Mouse (Mus musculus) kidney, postnatal 14 days (tissue): ENCODE measurements around the gene Msi1.

ENCODE experiments used
- DNase-seq: peaks from one replicate; pipeline ENCODE4 v3.0.0; 2022; ENCODE audit warnings: mixed read lengths

Gene Msi1

DNA sequence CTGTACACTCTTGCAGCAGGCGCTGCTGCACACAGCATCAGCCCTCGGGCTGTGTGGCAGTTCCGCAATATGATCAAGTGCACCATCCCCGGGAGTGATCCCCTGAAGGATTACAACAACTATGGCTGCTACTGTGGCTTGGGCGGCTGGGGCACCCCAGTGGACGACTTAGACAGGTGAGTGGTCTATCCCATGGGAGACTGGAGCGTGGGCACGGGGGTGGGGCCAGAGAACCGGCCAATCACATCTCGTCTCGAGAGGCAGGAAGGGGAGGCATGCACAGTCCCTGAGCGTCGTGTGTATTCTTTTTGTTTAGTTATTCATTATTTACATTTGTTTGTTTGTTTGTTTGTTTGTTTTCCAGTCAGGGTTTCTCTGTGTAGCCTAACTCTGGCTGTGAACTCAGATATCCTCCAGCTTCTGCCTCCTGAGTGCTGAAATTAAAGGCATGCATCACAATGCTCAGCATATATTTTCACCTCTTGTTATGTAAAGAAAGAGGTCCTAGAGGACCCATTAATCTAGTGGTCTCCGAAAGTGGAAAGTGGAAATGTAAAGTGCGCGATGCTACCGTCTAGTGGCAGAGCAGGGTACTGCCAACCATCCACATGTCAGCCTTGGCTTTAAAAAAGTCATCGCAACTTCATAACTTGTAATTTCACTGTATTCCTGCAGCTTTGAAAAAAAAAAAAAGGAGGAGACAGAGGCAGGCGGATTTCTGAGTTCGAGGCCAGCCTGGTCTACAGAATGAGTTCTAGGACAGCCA lies 41.5 kb downstream of the Msi1 start:
- DNase-seq = peak; percentile 65

DNA sequence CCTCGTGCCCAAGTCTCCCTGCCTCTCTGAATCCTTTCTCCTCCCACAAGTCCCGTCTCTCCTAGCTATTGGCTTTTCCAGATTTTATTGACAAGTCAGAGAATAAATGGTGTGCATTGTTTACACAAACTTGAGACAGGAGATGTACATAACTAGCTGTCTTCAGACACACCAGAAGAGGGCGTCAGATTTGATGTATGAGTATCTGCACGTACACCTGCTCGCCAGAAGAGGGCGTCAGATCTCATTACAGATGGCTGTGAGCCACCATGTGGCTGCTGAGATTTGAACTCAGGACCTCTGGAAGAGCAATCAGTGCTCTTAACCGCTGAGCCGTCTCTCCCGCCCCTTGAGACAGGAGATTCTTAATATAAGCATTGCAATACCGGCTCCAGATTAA lies 43.8 kb downstream of the Msi1 start:
- DNase-seq = no peak

DNA sequence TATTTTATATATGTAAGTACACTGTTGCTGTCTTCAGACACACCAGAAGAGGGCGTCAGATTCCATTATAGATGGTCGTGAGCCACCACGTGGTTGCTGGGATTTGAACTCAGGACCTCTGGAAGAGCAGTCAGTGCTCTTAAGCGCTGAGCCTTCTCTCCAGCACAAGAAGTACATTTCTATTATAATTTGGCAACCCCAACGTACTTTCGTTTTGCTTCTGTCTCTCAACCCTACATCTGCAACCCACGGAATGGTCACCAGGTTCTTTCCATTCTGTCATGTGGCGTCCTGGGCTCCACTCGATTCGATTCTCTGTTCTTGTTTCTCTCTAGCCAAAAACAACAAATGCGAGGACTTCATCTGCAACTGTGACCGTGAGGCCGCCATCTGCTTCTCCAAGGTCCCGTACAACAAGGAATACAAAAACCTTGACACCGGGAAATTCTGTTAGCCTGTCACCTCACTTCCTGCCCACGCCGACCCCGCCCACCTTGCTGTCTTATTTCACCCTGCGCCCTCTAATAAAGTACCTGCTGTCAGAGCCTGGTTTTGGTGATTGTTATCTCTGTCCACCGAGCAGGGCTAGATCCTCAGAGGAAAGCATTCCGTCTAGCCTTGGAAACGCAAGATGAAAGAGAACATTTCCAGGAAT lies 44.9 kb downstream of the Msi1 start:
- no peak for DNase-seq

DNA sequence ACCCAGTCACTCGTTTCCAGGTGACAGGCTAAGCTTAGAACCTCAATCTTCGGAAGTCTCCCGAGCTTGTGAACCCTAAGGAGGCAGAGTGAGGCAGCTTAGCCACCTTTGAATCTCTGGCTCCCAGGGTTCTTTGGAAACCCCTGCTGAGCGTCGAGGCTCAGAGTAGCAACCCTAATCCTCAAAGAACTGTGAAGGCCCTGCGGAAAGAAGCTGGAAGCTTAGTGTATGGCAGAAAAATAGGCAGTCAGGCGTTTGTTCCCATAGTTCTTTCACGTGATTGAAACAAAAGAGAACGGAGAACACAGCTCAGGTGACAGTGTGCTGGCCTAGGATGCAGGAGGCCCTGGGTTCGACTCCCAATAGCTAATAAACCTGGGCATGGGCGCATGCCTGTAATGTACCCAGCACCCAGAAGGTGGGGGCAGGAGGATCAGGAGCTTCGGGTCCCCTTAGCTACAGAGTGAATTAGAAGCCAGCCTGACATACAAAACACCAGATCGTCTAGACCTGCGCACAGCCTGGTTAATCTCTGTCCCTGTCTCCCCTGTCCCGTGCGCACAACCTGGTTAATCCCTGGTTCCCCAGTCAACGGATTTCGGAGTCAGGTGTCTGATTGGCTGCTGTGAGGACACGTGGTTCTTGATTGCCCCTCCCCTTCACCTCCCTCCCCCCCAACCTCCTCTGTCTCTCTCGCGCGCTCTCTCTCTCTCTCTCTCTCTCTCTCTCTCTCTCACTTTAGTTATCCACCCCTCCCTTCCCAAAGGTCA lies 46.1 kb downstream of the Msi1 start:
- DNase-seq = peak; percentile 66

DNA sequence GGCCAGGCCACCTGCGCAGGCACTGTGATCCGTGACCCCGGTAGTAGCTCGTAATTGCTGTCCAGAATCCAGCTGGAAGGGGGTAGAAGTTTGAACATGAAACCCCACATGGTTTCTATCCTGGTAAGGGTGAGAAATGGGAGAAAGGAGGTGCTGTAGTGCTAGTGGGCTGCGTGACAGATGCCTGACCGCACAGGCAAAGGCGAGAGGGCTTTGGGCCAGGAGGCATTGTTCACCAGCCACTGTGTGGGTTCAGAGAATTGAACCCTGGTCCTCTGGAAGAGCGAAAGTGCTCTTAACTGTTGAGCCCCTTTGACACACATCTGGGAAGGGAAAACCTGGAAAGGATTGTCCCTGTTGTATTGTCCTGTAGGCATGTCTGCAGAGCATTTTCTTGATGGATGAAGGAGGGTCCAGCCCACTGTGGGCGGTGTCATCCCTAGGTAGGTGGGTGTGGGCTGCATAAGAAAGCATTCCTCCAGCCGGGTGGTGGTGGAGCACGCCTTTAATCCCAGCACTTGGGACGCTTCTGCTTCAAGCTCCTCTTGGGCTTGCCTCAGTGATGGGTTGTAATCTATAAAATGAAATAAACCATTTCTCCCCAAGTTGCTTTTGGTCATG lies 46.8 kb downstream of the Msi1 start:
- peak; percentile 20 for DNase-seq

DNA sequence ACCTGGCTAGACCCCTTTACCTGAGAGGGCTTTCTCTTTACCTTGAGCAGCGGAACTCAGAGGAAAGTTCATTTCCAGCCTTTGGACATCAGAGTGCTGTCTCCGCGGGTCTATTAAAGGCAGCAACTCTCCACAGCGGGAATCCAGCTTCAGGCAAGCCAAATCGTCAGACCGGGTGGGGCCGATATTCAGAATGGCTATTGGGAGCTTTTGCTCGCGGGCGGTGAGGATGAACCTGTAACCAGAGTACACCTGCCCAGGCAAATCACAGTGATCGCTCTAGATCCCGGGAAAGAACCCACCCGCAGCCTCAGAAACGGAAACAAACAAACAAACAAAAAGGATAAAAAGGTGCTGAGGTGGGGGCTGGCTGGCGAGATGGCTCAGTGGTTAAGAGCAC lies 50.2 kb downstream of the Msi1 start:
- DNase-seq = no peak

DNA sequence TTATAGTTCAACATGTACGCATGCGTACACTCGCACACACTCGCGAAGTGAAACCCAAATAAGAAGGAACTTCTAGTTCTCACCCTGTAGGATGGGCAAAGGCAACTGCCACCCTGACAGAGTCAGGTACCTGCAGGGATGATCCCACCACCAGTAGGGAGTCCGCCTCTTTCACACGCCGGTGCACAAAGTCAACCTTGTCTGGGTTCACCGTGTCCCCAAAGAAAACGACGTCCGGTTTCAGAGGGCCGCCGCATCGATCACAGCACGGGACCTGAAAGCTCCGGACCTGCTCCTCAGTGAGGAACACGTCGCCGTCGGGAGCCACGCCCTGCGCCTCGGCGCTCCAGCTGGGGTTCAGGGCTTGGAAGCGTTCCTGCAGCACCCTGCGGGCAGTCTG lies 50.7 kb downstream of the Msi1 start:
- peak; percentile 21 for DNase-seq

DNA sequence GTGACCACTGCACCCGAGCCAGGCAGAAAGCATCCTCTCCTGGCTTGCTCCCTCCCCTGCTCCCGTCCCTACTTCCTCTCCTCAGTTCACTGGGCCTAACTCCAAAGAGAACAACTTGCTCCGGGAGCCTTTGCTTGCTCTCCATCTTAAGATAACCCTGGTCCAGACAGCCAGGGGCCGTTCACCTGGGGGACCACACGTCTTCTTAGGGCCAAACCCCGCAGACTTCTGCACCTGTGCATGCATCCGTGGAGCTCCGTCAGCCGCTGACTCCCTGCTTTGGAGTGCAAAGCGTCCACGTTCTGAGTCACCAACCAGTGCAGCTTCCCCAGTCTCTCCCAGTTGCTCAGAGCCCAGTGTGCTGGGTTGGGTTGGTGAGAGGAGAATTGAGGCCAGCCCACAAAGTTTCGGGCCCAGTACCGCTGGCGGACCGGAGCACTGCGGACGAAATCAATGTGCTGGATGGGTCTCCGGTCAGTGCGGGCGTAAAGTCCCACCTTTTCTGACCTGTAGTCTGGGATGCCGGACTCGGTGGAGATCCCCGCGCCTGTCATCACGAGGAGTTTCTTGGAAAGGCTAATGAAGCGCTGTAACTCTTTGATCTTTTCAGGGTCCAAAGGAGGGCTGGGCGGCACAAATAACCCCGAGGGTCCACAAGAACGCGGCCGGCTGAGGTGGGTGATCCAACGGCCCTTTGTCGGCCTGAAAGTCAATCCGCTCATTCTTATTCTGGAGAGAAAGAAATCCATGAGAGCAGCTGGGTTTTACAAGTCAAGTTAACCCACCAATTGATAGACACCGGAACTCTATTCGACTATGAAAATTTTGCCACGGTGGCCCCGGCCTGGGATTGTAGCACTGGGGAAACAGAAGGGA lies 53.2 kb downstream of the Msi1 start:
- no peak for DNase-seq

DNA sequence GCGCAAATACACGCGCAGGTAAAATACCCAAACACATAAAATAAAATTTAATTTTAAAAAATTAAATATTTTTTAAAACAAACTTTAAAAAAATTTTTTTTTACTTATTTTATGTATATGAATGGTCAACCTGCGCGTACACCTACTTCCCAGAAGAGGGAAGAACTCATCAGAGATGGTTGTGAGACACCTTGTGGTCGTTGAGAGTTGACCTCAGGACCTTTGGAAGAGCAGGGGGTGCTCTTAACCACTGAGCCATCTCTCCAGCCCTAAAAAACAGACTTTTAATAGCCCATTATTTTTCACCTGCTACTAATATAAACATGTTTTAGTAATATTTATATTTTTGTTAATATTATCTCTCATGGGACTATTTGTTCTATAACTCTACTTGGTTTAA lies 54.0 kb downstream of the Msi1 start:
- DNase-seq = no peak

DNA sequence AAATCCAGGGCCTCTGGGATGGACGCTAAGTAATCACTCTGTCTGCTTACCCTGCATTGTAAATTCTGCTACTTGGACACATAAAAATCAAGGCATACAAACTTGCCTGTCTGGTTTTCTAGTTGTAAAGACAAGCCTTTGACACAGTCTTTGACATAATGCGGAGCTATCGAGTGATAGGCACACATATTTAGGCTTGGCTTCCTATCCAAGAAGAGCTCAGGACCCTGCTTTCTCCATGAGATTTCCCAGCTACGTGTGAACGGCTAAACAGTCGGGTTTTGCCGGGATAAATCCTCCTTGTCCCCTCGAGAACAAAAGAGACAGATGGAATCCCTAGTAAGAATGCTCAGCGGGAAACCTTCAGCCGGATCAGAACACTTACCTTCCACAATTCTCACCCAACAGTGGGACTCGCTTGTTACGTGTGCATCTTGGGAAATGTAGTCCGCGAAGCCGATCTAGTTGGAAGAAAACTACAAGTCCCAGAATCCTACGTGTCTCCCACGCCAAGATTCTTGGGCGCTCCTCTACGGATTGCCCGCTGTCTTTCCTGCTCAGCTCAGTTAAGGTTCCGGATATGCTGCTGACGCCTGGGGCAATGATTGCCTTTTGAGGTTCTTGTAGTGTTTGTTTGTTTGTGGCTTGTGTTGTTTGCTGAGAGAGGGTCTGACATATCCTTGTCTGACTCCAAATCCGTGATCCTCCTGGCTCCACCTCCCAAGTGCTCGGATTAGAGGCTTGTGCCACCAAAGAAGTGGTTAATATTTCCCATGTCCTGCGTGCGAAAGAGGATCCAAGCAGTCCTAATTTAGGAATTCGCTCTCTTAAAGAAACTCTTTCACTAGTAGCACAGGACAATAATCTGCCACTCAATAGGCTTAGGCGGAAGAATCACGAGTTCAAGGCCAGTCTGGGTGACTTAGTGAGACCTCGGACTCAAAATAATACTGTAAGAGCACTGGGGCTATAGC lies 54.8 kb downstream of the Msi1 start, which contains the start of gene Sirt4:
TSS of gene Sirt4 (minus strand) at position 779 of the 974 bp plus-strand sequence.
- peak; percentile 92 for DNase-seq

DNA sequence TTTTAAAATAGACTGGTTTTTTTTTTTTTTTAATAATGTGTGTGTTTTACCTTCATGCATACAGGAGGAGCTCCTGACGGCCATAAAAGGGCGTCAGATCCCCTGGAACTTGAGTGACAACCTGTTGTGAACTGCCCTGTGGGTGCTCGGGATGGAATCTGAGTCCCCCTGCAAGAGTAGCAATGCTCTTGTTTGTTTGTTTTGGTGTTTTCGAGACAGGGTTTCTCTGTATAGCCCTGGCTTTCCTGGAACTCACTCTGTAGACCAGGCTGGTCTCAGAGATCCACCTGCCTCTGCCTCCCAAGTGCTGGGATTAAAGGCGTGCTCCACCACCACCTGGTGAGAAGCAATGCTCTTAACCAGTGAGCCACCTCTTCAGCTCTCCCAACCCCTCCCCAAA lies 55.6 kb downstream of the Msi1 start:
- DNase-seq = no peak

DNA sequence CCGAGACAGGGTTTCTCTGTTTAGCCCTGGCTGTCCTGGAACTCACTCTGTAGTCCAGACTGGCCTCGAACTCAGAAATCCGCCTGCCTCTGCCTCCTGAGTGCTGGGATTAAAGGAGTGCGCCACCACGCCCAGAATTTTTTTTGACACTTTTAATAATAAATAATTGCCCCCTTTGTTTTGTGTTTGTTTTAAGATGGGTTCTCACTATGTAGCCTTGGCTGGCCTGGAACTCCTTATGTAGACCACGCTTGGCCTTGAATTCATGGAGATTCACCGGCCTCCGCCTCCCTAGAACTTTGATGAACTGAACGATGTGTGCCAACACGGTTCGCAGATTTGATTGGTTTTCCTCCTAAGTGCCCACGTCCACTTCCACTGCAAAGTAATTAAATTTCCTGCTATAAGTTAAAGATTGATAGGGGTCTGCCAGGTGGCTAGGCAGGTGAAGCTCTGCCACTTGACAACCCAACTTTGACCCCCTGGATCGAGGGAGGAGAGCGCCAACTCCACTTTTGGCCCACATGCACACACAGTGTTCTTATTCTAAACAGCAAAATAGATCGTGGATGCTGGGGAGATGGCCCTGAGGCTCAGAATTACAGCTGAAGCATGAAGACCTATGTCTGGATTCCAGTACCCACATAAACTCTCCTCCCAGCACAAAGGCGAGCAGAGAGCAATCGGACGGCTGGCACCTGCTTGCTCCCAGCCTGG lies 56.2 kb downstream of the Msi1 start:
- DNase-seq = peak; percentile 53

DNA sequence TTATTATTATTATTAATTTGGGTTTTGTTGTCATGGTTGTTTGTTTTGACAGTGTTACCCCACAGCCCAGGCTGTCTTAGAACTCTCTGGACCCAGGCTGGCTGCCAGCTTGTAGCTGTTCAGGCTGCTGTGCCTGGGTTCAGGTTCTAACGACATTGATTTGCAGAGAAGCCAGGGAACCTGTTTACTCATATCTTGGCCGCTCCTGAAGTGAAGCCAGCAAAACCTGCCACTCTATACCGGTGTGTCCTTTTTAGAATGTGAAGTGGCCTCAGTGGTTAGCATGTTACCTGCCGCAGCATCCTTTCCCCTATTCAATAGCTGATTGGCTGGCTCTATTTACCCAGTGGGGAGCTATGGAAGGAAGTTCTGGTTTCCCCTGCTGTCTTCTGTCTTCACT lies 57.3 kb downstream of the Msi1 start:
- no peak for DNase-seq

DNA sequence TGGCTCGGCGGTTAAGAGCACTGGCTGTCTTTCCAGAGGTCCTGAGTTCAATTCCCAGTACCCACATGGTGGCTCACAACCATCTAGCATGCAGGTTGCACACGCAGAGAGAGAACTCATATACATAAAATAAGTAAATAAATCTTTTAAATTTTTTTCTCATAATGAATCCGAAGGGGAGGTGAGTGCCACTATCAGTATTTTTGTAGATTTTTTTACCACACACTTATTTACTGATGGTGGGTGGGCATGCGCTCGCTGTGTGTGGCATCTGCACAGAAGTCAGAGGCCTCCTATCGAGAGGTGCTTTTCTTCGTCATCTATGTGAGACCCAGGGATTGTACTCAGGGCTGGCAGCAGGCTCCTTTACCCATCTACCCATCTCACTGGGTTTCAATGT lies 58.0 kb downstream of the Msi1 start:
- no peak for DNase-seq

DNA sequence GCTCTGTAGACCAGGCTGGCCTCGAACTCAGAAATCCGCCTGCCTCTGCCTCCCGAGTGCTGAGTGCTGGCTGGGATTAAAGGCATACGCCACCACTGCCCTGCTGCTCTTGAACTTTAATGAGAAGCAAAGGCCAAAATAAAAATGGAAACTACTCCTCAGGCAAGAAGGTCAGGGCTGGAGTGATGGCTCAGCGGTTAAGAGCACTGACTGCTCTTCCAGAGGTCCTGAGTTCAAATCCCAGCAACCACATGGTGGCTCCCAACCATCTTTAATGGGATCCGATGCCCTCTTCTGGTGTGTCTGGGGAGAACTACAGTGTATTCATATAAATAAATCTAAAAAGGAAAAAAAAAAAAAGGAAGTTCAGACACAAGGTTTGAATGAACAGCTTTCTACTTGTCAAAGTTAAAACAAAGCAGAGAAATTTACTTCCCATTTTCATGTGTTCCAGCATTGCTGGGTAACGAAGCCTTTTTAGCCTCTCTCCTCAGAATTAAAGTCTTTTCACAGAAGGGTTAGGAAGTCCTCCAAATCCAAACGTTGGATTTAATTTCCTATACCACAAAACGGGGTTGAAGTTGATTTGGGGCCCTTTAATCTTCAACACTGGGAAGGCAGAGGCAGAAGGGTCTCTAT lies 58.7 kb downstream of the Msi1 start:
- DNase-seq = no peak

DNA sequence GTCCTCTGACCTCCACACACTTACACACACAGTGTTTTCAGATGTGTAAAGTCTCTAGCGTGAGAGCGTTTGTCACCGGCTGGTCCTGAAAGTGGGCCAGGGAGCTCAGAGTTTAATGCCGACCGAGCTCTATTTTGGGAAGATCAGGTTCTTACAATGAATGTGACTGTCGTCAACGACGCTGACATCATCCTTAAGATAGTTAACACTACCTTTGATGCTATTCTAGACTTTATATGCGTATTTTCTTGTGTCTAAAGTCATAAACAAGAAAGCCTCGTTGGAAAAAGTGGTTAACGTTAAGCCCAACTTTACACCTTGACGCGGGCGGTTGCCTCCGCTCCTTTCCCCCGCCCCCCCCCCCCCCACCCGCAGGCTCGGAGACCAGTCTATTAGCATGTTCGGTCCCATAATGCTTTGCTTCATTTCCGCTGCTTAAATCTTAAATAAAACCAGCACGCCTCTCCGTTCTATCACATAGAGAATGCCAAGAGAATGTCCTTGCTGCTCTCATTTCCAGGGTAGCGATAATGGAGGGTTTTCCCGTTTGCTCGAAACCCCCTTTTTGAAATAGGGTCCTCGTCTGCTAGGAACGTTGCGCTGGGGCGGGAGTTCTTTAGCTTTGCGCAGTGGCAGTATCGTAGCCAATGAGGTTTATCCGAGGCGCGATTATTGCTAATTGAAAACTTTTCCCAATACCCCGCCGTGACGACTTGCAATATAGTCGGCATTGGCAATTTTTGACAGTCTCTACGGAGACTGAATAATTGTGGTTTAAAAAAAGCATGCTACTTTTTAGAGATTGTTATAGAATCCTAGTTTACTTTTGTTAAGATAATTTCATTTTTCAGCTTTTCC lies 59.7 kb downstream of the Msi1 start:
- DNase-seq = peak; percentile 85

DNA sequence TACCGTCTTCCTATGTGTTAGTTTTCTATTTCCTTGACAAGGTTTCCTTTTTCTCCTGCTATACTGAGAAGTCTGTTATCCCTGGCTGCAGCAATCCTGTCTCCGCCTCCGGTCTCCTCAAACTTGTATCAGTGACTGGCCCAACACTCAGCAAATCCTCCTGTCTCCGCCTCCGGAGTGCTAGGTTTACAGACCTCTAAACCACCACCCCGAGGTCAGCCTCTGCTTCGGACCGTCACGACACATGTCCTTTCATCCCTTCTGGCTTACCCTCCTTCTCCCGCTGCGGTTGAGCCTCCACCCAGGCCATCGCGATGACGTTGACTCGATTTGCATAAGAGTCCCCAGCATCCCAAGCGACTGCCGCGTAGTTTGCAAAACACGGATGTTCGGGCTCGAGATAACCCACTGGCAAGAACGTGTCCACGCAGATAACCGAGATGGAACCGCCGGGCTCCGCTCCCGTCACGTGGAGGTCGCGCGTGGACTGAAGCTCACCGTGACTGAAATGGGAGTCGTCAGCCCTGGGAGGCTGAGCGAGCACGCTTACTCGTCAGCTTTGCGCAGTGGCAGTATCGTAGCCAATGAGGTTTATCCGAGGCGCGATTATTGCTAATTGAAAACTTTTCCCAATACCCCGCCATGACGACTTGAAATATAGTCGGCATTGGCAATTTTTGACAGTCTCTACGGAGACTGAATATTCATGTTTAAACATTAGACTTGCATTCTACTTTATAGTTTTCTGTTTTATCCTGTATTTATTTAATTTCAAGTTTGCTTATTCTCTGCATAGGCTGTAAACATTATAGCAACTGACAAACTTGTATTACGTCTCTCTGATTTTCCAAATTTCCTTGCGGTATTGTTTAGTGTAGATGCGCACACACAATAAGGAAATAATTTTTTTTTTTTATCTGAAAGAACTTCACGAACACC lies 60.6 kb downstream of the Msi1 start:
- peak; percentile 91 for DNase-seq

DNA sequence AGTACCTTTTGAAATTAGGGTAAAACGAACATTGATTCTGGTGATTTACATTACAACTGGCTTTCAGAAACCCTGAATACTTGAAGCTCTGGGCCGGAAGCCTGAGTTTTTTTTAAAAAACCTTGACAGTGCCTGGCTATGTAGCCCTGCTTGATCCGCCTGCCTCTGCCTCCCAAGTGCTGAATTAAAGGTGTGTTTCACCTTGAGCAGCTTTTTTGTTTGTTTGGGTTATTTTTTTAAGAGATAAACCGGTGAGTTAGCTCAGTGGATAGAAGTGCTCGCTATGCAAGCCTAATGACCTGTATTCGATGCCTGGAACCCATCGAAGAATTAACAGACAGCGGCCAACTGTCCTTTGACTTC lies 61.2 kb downstream of the Msi1 start:
- no peak for DNase-seq
